In genomic region chr10:75794880-75795279, GRCm38 (mm10) we compare ENCODE assay signal across 13 mouse cellular contexts. TPM values are rescaled to one million over a fixed set of nuclear protein-coding genes. Genes with fewer than 3 reads are reported as not detected.
DNase-seq lines count a peak whose midpoint lies in the region; ATAC-seq and TF ChIP-seq lines count a peak whose summit lies in the region.
"Had no signal": no experiment of that assay in that cellular context is flagged by ENCODE, and none has a peak within 500 bp of the region (broad histone marks: within the 10 kb centered on the region; RNA-seq: fewer than 3 reads in every experiment).

No protein-coding gene starts in this region.

- WGBS in hindbrain, postnatal 0 days: 32% methylated on average over 3 of the region's 3 CpGs
- WGBS in hindbrain, embryonic 14.5 days: 37% methylated on average over 3 of the region's 3 CpGs
- WGBS in limb, embryonic 13.5 days: 30% methylated on average over 3 of the region's 3 CpGs

- peak; percentile 50 for DNase-seq in hindbrain, postnatal 0 days (ENCODE audit: low spot score)
- DNase-seq in hindbrain, embryonic 14.5 days (ENCODE audit: low spot score): no peak
- DNase-seq in fibroblast of lung, adult 2 months (ENCODE audit: low read depth): peak; percentile 9
- DNase-seq in retina, postnatal 1 day: peak; percentile 37
- DNase-seq in layer of hippocampus, adult 9-10 months (ENCODE audit: low spot score): no peak
- DNase-seq in left cerebral cortex, adult 9 months (ENCODE audit: low spot score in 2 of 2): no peak
- no peak for DNase-seq in spleen, adult 18-20 months
- DNase-seq: right cerebral cortex, postnatal 4 days had no signal

- H3K36me3 ChIP-seq in hindbrain, postnatal 0 days (ENCODE audit: insufficient read depth, low read length): no peaks in the 10 kb centered on the region
- H3K36me3 ChIP-seq in hindbrain, embryonic 14.5 days (replicated peaks; ENCODE audit: control insufficient read depth, insufficient read depth): no peaks in the 10 kb centered on the region
- no peaks in the 10 kb centered on the region for H3K36me3 ChIP-seq in limb, embryonic 13.5 days
- H3K36me3 ChIP-seq: G1E; midbrain, embryonic 12.5 days had no signal

- TF ChIP-seq CTCF in hindbrain, postnatal 0 days (IDR thresholded peaks at IDR 0.05; ENCODE audit: low read depth): 0 out of 2 replicates have a peak, but pooled peaks have one; percentile 12

- no peaks in the 10 kb centered on the region for H3K27me3 ChIP-seq in hindbrain, postnatal 0 days (ENCODE audit: insufficient read depth, low read length)
- H3K27me3 ChIP-seq in hindbrain, embryonic 14.5 days (ENCODE audit: control insufficient read depth, insufficient read depth, low read length): peaks cover 8% of the 10 kb centered on the region
- H3K27me3 ChIP-seq in limb, embryonic 13.5 days: peaks cover 11% of the 10 kb centered on the region

- H3K9ac ChIP-seq in hindbrain, postnatal 0 days (replicated peaks; ENCODE audit: low read length): no peak overlapping the region
- no peak overlapping the region for H3K9ac ChIP-seq in hindbrain, embryonic 14.5 days
- 0 out of 2 replicates have a peak overlapping the region, but pooled peaks have one; percentile 5 for H3K9ac ChIP-seq in limb, embryonic 13.5 days
- H3K9ac ChIP-seq: midbrain, embryonic 12.5 days had no signal

- H3K27ac ChIP-seq in hindbrain, postnatal 0 days: no peak overlapping the region
- no peak overlapping the region for H3K27ac ChIP-seq in hindbrain, embryonic 14.5 days
- H3K27ac ChIP-seq in limb, embryonic 13.5 days: no peak overlapping the region; the same call in 1 of the 2 replicates
- H3K27ac ChIP-seq: midbrain, embryonic 12.5 days had no signal

- no peak overlapping the region for H3K4me3 ChIP-seq in hindbrain, postnatal 0 days (ENCODE audit: low read length)
- no peak overlapping the region for H3K4me3 ChIP-seq in hindbrain, embryonic 14.5 days (replicated peaks; ENCODE audit: low read length)
- H3K4me3 ChIP-seq in limb, embryonic 13.5 days: no peak overlapping the region
- H3K4me3 ChIP-seq: midbrain, embryonic 12.5 days had no signal

- H3K9me3 ChIP-seq in hindbrain, postnatal 0 days (ENCODE audit: low read length): no peaks in the 10 kb centered on the region
- no peaks in the 10 kb centered on the region for H3K9me3 ChIP-seq in hindbrain, embryonic 14.5 days (ENCODE audit: control insufficient read depth, low read length)
- H3K9me3 ChIP-seq in limb, embryonic 13.5 days: no peaks in the 10 kb centered on the region
- H3K9me3 ChIP-seq: G1E; midbrain, embryonic 12.5 days had no signal

- no peaks in the 10 kb centered on the region for H3K4me1 ChIP-seq in hindbrain, postnatal 0 days (ENCODE audit: insufficient read depth, low read length)
- no peaks in the 10 kb centered on the region; the same call in 1 of the 2 replicates for H3K4me1 ChIP-seq in hindbrain, embryonic 14.5 days (replicated peaks; ENCODE audit: control insufficient read depth, insufficient read depth, low read length)
- peaks cover 33% of the 10 kb centered on the region for H3K4me1 ChIP-seq in limb, embryonic 13.5 days

- ATAC-seq in hindbrain, postnatal 0 days: peak; percentile 49; the same call in 1 of the 2 replicates
- no peak for ATAC-seq in hindbrain, embryonic 14.5 days (ENCODE audit: low FRiP score)
- no peak for ATAC-seq in limb, embryonic 13.5 days (ENCODE audit: low FRiP score, low read depth)

- H3K4me2 ChIP-seq in hindbrain, postnatal 0 days (ENCODE audit: low read depth, low read length): no peak overlapping the region
- no peak overlapping the region for H3K4me2 ChIP-seq in hindbrain, embryonic 14.5 days (replicated peaks)
- H3K4me2 ChIP-seq in limb, embryonic 13.5 days (replicated peaks): peak overlapping the region; percentile 25
- H3K4me2 ChIP-seq: midbrain, embryonic 12.5 days had no signal

RNA-seq across cellular contexts. Expression of gene Gstt1, which starts 3.5 kb away (rescaled TPM):
- total RNA-seq in hindbrain, postnatal 0 days (2014; rRNA removed): 38.1 and 39.3 TPM in 2 replicates
- polyA plus RNA-seq in hindbrain, postnatal 0 days (2015; fragmentation: Nextera tagmentation; extraction: Ambion mirVana): 20.8 and 24.4 TPM in 2 replicates
- 12.1 and 12.2 TPM in 2 replicates for polyA plus RNA-seq in hindbrain, embryonic 14.5 days (2014; fragmentation: Nextera tagmentation; extraction: Ambion mirVana)
- polyA plus RNA-seq in limb, embryonic 13.5 days (2015; fragmentation: Nextera tagmentation; extraction: Ambion mirVana): 14.9 and 16.3 TPM in 2 replicates

RNA-seq across cellular contexts. Expression of gene Gstt3, which starts 13.7 kb away (rescaled TPM):
- total RNA-seq in hindbrain, postnatal 0 days (2014; rRNA removed): 1.8 and 3.2 TPM in 2 replicates
- polyA plus RNA-seq in hindbrain, postnatal 0 days (2015; fragmentation: Nextera tagmentation; extraction: Ambion mirVana): 2.8 and 4.2 TPM in 2 replicates
- polyA plus RNA-seq in hindbrain, embryonic 14.5 days (2014; fragmentation: Nextera tagmentation; extraction: Ambion mirVana): 0.57 and 1.4 TPM in 2 replicates
- polyA plus RNA-seq in limb, embryonic 13.5 days (2015; fragmentation: Nextera tagmentation; extraction: Ambion mirVana): 19.6 and 21.5 TPM in 2 replicates

RNA-seq across cellular contexts. Expression of gene Gm20441, which starts 14.1 kb away (rescaled TPM):
- not detected in 2 replicates for total RNA-seq in hindbrain, postnatal 0 days (2014; rRNA removed)
- polyA plus RNA-seq in hindbrain, postnatal 0 days (2015; fragmentation: Nextera tagmentation; extraction: Ambion mirVana): not detected in 2 replicates
- not detected in 2 replicates for polyA plus RNA-seq in hindbrain, embryonic 14.5 days (2014; fragmentation: Nextera tagmentation; extraction: Ambion mirVana)
- 0.86 TPM in 1 of 2 replicates, not detected in the other for polyA plus RNA-seq in limb, embryonic 13.5 days (2015; fragmentation: Nextera tagmentation; extraction: Ambion mirVana)
- total RNA-seq: G1E had no signal
- polyA plus RNA-seq: cortical plate, adult 2 months; G1E; heart, embryonic 14.5 days; midbrain, embryonic 12.5 days had no signal

RNA-seq across cellular contexts. Expression of gene Ddt, which starts 21.7 kb away (rescaled TPM):
- 63.6 and 67.4 TPM in 2 replicates for total RNA-seq in hindbrain, postnatal 0 days (2014; rRNA removed)
- polyA plus RNA-seq in hindbrain, postnatal 0 days (2015; fragmentation: Nextera tagmentation; extraction: Ambion mirVana): 115 and 120 TPM in 2 replicates
- 84.3 and 89.8 TPM in 2 replicates for polyA plus RNA-seq in hindbrain, embryonic 14.5 days (2014; fragmentation: Nextera tagmentation; extraction: Ambion mirVana)
- polyA plus RNA-seq in limb, embryonic 13.5 days (2015; fragmentation: Nextera tagmentation; extraction: Ambion mirVana): 92.4 and 95.9 TPM in 2 replicates

RNA-seq across cellular contexts. Expression of gene Gstt4, which starts 27.5 kb away (rescaled TPM):
- total RNA-seq in hindbrain, postnatal 0 days (2014; rRNA removed): not detected in 2 replicates
- polyA plus RNA-seq in hindbrain, postnatal 0 days (2015; fragmentation: Nextera tagmentation; extraction: Ambion mirVana): not detected in 2 replicates
- polyA plus RNA-seq in hindbrain, embryonic 14.5 days (2014; fragmentation: Nextera tagmentation; extraction: Ambion mirVana): not detected in 2 replicates
- polyA plus RNA-seq in limb, embryonic 13.5 days (2015; fragmentation: Nextera tagmentation; extraction: Ambion mirVana): not detected in 2 replicates
- total RNA-seq: G1E had no signal
- polyA plus RNA-seq: cortical plate, adult 2 months; G1E; heart, embryonic 14.5 days; midbrain, embryonic 12.5 days had no signal

Comparison
In these comparisons a context has a peak if more than half of its experiments do, and no peak if none do; other contexts are left out.
1. DNase-seq: peak in hindbrain, postnatal 0 days (single experiment), fibroblast of lung, adult 2 months (single experiment) and retina, postnatal 1 day (single experiment); none in hindbrain, embryonic 14.5 days (single experiment), layer of hippocampus, adult 9-10 months (single experiment), left cerebral cortex, adult 9 months (0 of 2) and spleen, adult 18-20 months (0 of 2).